Mouse (Mus musculus) kidney, adult 2 months (tissue): Measurements from ENCODE around the gene Exoc3l. TPM values are rescaled to one million over a fixed set of nuclear protein-coding genes. Genes with fewer than 3 reads are reported as not detected.
A peak's percentile ranks its signal among the peaks of the same experiment; 100 is the strongest.

Experiments
- DNase-seq: peaks from one replicate; pipeline ENCODE4 v3.0.0; 2021
- H3K27ac ChIP-seq: fragments of 200-500 bp; 2 replicates; pipeline ENCODE4 v1.5.1; 2012; ENCODE audit warnings: low read depth, low read length, control low read depth, inconsistent platforms; ENCODE audit not compliant: insufficient read depth
- H3K27me3 ChIP-seq: fragments of 200-500 bp; replicated peaks from 2 replicates; pipeline ENCODE4 v1.6.1; 2012; ENCODE audit warnings: mild to moderate bottlenecking, moderate library complexity, low read length, inconsistent platforms; ENCODE audit not compliant: control insufficient read depth, insufficient read depth
- H3K36me3 ChIP-seq: fragments of 200-500 bp; 2 replicates; pipeline ENCODE4 v1.6.1; 2012; ENCODE audit warnings: mild to moderate bottlenecking, moderate library complexity, low read length, inconsistent platforms; ENCODE audit not compliant: control insufficient read depth, insufficient read depth
- H3K4me1 ChIP-seq: fragments of 200-500 bp; 2 replicates; pipeline ENCODE4 v1.6.1; 2011; ENCODE audit warnings: low read length; ENCODE audit not compliant: control insufficient read depth, insufficient read depth
- H3K4me3 ChIP-seq: fragments of 200-500 bp; 2 replicates; pipeline ENCODE4 v1.5.1; 2011; ENCODE audit warnings: mild to moderate bottlenecking, low read depth, low read length, control low read depth; ENCODE audit not compliant: insufficient read depth
- CTCF ChIP-seq: fragments of 200-500 bp; conservative IDR thresholded peaks from 2 replicates; pipeline ENCODE4 v1.5.1; 2011; ENCODE audit warnings: low read depth, mild to moderate bottlenecking, control low read depth, low read length, moderate library complexity, mixed read lengths; ENCODE audit not compliant: insufficient read depth, insufficient read length
- POLR2A ChIP-seq: fragments of 200-500 bp; IDR thresholded peaks from one replicate; pipeline ENCODE4 v1.6.1; 2011; ENCODE audit warnings: low read depth, low read length, control low read depth
- WGBS: fragments of 180-500 bp; shearing (Covaris S2); methylation state at CpG from one replicate; pipeline ENCODE4 v1.1.7; 2018; 5-methylcytosine and 5-hydroxymethylcytosine counted together
- polyA plus RNA-seq: library from polyadenylated mRNA; depleted of rRNA; stranded (reverse); fragments of >200 nt; gene quantifications from 2 replicates; pipeline ENCODE4 v1.2.3, GENCODE M21; 2012

Gene Exoc3l
- polyA plus RNA-seq, 1 experiment, result 11.7 TPM

DNA sequence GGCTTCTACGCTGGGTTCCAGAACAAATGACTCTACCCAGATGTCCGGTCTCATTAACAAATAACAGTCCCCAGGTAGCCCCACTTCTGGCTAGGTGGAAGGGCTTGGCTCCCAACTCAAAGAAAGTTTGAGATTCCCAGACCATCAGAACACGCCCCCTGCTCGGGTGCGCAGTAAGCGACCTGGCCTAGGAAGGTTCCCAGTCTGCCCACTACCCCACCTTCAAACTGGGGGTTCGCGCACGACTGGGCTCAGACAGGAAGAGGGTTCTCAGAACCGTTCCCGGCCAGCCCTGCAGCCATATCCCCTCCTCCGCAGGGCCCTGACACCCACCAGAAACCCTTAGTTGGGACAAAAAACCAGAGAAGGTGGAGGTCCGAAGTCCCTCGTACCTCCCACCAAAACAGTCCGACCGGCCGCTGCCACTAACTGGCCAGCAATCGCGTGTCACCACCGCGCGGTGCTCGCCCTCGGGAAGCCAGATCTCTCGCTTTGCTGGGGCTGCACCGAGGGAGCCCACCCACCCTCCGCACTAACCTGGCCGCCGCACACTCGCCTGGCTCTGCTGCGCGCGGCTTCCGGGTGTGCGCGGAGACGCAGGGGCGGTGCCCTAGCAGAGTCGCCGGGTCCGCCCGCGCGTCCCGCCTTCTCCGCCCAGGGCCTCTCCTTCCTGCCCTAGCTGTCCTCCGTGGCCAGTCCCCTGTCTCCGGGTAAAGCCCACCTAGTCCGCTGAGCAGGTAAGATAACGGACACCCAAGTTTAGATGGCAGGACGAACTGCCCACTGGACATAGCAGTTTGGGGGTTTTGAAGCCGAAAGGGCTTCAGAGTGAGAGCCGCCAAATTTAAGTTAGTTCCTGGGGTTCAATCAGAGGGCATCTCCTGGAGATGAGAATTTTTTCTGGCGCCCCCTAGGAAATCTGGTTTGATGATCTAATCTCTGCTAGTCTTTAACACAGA is 31.6 kb downstream of the Exoc3l start, which contains the start of the genes Tradd and Fbxl8:
TSS of gene Tradd (minus strand) at position 586 of the 959 bp plus-strand sequence.
TSS of gene Fbxl8 (plus strand) at position 625 of the 959 bp plus-strand sequence.
- peak within 1 kb of the TSS; percentile 99 for H3K4me3 ChIP-seq
- H3K4me1 ChIP-seq, result peaks cover 5% of the 10 kb centered on the region; the same call in 1 of the 2 replicates
- DNase-seq, result peak; percentile 84
- no peaks in the 10 kb centered on the region for H3K27me3 ChIP-seq
- peak; percentile 54 for TF ChIP-seq POLR2A
- no peak for TF ChIP-seq CTCF
- peaks cover 1% of the 10 kb centered on the region for H3K36me3 ChIP-seq
- H3K27ac ChIP-seq, result peak within 1 kb of the TSS; percentile 26; the same call in 1 of the 2 replicates
- WGBS, result 1% methylated on average over 54 of the region's 54 CpGs

DNA sequence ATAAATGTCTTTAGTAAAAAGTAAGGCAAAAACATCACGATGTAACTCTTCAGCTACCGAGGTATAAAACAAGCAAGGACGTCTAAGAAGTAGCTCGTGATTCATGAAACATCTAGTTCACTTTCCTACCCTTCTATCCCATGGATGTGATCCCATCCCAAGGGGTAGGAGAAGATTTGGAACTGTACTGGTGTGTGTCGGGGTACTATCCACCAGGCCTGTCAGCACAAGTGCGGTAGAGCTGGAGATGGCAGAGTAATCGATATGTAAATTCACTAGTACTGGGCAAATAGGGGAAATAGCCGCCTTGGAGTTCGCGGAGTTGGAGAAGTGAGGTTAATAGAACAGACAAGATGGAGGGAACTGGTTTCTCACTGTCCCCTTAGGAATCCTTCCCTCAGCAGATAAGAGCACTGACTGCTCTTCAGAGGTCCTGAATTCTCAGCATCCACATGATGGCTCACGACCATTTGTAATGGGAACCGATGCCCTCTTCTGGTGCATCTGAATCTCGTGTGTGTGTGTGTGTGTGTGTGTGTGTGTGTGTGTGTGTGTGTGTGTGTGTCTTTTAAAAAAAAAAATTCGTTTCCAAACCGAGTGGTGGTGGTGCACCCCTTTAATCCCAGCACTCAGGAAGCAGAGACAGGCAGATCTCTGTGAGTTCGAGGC is 32.5 kb downstream of the Exoc3l start:
- TF ChIP-seq POLR2A, result no peak
- no peak for TF ChIP-seq CTCF
- Histone ChIP-seq H3K4me1 (peaks cover 3% of the 10 kb centered on the region; the same call in 1 of the 2 replicates), H3K27me3 (no peaks in the 10 kb centered on the region), H3K27ac (no peak overlapping the region), H3K4me3 (no peak overlapping the region), H3K36me3 (peaks cover 1% of the 10 kb centered on the region)
- 50% methylated on average over 16 of the region's 16 CpGs for WGBS
- DNase-seq, result no peak

DNA sequence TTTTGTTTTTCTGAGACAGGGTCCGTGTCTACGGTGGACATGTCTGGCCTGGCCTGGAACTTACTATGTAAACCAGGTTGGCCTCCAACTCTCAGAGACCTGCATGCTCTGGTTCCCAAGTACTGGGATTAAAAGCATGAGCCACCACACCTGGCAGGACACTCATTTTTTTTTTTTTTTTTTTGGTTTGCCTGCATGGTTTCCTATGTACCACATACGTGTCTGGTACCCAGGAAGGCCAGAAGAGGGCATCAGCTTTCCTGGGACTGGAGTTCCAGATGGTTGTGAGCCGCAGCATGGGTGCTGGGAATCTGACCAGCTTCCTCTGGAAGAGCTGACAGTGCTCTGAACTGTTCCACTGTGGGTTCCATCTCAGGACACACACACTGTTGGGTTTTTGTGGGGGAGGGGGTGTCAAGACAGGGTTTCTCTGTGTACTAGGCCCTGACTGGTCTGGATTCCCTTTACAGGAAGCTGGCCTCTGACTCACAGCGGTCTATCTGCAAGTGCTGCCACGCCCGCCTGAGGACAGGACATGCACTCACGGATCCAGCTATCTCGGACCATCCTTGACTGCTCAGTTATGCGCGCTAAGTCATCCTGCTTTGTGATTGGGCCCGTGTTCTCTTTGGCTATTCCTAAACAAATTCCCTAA is 34.4 kb downstream of the Exoc3l start:
- 93% methylated on average over 12 of the region's 12 CpGs for WGBS
- DNase-seq, result no peak
- Histone ChIP-seq H3K36me3 (no peaks in the 10 kb centered on the region), H3K27me3 (no peaks in the 10 kb centered on the region), H3K27ac (no peak overlapping the region), H3K4me3 (no peak overlapping the region), H3K4me1 (peaks cover 3% of the 10 kb centered on the region; the same call in 1 of the 2 replicates)
- TF ChIP-seq CTCF (no peak), POLR2A (no peak)

DNA sequence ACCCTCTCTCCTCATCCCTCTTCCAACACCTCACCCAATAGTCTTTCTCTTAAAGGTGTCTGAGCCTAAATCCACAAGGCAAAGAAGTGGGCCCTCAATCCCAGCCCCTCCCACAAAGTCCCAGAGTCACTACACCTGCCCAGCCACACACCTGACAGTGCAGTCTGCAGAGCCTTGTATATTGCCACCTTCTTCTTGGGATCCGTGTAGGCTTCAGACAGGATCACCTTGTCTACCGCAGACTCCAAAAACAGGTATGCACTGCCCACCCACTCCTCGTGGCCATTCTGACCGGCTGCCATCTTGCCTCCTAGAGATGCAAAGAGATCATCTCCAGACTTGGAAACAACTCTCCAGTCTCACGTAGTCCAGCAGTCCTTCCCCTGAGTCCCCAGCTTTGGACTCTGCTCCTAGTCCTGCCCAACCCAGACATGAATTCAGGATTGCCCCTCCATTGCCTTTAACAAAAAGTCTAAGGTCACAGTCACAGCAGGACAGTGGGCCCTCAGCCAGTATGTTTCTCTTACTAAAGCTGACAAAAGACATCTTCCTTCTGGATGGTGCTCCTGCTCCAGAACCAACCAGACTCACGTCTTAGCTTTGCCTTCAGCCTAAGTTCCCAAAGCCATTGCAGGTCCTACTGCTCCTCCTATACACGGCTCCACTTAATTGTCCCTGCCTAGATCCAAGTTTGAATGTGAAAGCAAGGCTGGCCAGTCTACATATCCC is 35.4 kb downstream of the Exoc3l start:
- Histone ChIP-seq H3K4me3 (no peak overlapping the region), H3K27ac (no peak overlapping the region), H3K27me3 (no peaks in the 10 kb centered on the region), H3K4me1 (peaks cover 3% of the 10 kb centered on the region; the same call in 1 of the 2 replicates), H3K36me3 (no peaks in the 10 kb centered on the region)
- WGBS, result 83% methylated on average over 7 of the region's 7 CpGs
- TF ChIP-seq POLR2A, result no peak
- TF ChIP-seq CTCF, result no peak
- no peak for DNase-seq

DNA sequence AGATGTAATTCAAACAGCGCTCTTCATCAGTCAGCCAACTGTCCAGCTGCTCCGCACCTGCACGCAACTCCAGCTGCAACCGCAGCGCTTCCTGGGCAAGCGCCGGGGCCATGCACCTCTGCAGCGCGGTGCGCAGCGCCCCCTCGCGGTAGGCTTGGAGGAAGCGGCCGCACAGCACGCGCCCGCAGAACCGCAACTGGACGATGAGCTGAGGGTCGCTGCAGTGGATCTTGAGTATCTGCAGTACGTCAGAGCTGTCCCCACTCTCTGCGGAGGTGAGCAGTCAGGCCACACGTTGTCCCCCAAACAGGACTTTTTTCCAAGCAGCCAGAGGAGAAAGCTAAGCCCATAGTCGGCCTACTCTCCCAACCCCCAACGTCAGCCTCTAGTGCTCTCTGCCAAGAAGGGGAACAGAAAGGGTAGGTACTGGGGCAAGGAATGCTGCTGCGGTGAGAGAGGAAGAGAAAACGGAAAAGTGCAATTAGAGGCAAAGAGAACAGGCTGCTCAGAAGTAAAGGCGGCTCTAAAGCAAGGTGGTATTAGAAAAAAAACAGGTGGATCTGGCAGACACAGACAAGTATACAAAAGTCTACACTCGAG is 36.1 kb downstream of the Exoc3l start:
- no peaks in the 10 kb centered on the region for H3K36me3 ChIP-seq
- TF ChIP-seq CTCF (peak; percentile 88), POLR2A (no peak)
- peak; percentile 69 for DNase-seq
- WGBS, result 8% methylated on average over 30 of the region's 30 CpGs
- H3K27ac ChIP-seq, result no peak overlapping the region
- peaks cover 3% of the 10 kb centered on the region; the same call in 1 of the 2 replicates for H3K4me1 ChIP-seq
- H3K4me3 ChIP-seq, result peak overlapping the region; percentile 34; the same call in 1 of the 2 replicates
- H3K27me3 ChIP-seq, result no peaks in the 10 kb centered on the region
